Mouse (Mus musculus): ENCODE data around the gene Lyg2.

The Lyg2 gene

DNA sequence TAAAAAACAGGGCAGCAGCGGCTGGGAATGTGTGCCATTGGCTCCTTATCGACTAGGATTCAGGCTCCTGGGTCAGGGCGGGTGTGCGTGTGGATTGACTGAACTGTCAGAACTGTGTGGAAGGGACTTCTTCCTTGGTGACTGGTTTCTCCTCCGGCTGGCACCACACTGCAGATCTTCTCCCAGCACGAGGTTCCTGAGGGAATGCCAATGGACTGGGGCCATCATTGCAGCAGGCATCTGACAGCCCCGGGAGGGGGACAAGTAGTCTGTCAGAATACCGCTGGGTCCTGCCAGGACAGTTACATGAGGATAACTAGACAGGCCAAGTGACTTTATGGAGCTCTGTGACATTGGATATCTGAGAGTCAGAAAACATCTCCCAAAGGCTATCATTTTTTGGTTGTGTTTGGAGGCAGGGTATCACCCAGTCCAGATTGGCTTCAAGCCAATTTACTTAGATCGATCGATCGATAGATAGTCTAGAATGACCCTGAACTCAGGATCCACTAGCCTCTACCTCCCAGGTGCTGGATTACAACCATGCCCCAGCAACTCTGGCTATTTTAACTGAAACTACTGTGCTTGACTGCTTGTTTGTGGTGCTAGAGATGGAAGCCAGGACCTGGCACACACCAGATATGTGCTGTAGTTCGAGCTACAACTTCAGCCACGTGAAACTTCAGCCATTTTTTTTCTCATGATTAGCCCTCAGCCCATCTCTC lies 38.4 kb downstream of the Lyg2 start:
- no peak for DNase-seq

GRCm38 (mm10) chr1:37873157-37873556 lies 43.1 kb downstream of the Lyg2 start:
- DNase-seq: no peak

- DNase-seq: peak; percentile 84 to 89
Measured at GRCm38 (mm10) chr1:37872131-37873067, 43.9 kb downstream of the Lyg2 start.

GRCm38 (mm10) chr1:37871704-37872103 lies 44.6 kb downstream of the Lyg2 start, which contains the start of gene Lipt1:
Lipt1 (plus strand) TSS chr1:37871738.
- peak; percentile 45 to 61 for DNase-seq

- DNase-seq: no peak
Measured at GRCm38 (mm10) chr1:37869362-37869761, 46.9 kb downstream of the Lyg2 start.

GRCm38 (mm10) chr1:37868640-37869039 lies 47.7 kb downstream of the Lyg2 start:
- DNase-seq: no peak

DNA sequence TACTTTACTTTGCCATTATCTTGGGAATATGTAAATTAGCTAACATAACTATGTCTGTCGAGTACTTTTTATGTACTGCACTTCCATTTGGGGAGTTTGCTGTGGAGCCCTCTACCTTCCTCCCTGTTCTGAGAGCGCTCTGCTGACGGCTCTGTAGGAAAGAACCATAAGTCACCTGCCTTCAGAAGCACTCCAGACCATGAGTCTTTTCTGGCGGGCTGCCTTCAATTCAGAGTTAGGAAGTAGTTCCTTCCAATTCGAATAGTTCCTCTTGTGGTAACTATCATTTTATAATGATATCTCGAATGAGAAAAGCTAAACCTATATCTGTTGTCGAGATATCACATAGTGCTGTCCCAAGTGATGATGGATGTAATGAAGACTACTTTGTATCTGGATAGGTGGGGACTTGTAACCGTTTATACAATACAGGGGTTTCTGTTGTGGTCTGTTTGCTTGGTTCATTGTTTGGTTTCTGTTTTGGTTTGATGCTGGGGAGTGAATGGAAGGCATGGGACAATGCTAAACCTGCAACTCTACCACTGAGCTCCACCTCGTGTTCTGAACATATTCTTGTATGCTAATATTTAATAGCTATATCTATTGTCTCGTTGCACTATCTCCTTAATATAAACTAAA lies 48.5 kb downstream of the Lyg2 start:
- no peak for DNase-seq

- peak; percentile 42 to 52 for DNase-seq
Measured at GRCm38 (mm10) chr1:37867056-37867455, 49.2 kb downstream of the Lyg2 start.

- no peak for DNase-seq
Measured at GRCm38 (mm10) chr1:37866286-37866685, 50.0 kb downstream of the Lyg2 start, which contains the start of gene Tsga10. Tsga10 (minus strand) TSS chr1:37866429.

DNA sequence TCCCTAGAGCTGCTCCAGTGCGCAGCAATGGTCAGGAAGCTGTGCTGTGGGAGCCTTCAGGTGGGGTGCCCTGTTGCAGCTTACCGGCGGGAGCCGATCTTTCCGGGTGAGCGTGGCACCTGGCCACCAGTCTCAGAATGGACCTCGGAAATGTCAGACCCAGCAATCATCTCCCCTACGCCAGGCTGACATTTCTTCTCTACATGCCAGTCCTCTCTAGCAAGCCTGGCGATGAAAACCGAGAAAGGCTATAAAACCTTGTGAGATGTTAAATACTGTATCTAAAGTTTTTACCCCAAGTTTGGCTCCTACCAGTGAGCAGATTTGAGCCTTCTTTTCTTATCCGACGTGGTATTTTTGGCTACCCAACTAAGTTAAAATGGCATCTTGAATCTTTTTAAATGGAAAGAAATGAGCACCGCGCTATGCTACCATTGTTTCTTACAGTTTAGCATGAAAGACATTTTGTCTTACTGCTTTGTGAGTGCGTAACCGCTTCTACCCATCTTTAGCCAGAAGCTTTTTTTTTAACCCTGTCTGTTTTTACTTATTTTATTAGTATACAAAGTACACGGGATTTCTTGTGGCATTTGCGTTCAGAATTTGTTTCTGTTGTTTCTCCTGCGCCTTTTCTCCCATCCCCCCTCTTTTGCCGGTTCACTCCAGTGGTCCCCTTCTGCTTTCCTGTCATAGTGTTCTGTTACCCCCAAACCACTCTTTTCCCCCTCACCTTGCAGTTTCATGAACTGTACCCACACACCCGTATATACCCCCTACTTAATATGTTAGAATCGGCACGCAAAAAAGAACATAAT lies 50.7 kb downstream of the Lyg2 start:
- DNase-seq: no peak

- peak; percentile 99 to 100 for DNase-seq
Measured at GRCm38 (mm10) chr1:37864511-37865400, 51.5 kb downstream of the Lyg2 start.

All from lung, adult 18-20 months (tissue).